Mouse (Mus musculus): ENCODE measurements around the gene Mllt3.

- TF ChIP-seq CTCF (IDR thresholded peaks at IDR 0.05; ENCODE audit: extremely low read depth, insufficient read length, insufficient replicate concordance, low read depth, low read length) (no peak), POLR2A (IDR thresholded peaks at IDR 0.05; ENCODE audit: low read depth, low read length) (no peak)
Observed at GRCm38 (mm10) chr4:88015765-88016164, 17.4 kb downstream of the Mllt3 start.
